Mouse (Mus musculus) thymus, postnatal 0 days (tissue): ENCODE data around the gene Plod3. TPM values are rescaled to one million over a fixed set of nuclear protein-coding genes. Genes with fewer than 3 reads are reported as not detected.
"Not testable (repeated sequence)": the region's sequence is repeated elsewhere in the genome, so short reads cannot be mapped to it uniquely, and the experiment has no call there.

ENCODE experiments used
- DNase-seq: peaks from one replicate; pipeline ENCODE4 v3.0.0-alpha.2; 2015; ENCODE audit warnings: low spot score
- polyA plus RNA-seq: library from polyadenylated mRNA; unstranded; fragments of >200 nt; fragmentation: Nextera tagmentation; extraction: Ambion mirVana; gene quantifications from 2 replicates; pipeline ENCODE4 v1.2.1, GENCODE M21; 2015

Plod3 gene
- polyA plus RNA-seq: 9.4 and 9.9 TPM in 2 replicates

DNA sequence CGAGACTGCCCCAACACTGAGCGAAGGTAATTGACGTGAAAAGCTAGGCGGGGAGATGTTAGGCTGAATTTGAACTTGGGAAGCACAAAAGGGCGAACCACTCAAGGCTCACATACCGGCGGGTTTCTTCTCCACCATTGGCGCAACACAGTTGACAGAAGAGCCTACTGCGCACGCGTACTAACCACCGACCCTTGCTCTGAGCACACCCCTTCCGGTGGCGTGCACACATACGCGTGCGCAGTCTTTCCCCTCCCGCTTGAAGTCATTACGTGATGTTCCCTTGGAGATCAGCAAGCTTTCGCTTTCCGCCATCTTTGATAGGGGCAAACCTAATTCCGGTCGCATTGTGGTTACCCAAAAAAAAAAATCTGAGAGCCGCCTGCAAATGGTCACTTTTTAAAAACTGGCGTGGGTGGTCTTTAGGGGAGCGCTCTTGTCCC, at the start of gene Plod3:
Gene Plod3 (plus strand): TSS at position 325 of the 443 bp plus-strand sequence.
- DNase-seq: peak; percentile 99

DNA sequence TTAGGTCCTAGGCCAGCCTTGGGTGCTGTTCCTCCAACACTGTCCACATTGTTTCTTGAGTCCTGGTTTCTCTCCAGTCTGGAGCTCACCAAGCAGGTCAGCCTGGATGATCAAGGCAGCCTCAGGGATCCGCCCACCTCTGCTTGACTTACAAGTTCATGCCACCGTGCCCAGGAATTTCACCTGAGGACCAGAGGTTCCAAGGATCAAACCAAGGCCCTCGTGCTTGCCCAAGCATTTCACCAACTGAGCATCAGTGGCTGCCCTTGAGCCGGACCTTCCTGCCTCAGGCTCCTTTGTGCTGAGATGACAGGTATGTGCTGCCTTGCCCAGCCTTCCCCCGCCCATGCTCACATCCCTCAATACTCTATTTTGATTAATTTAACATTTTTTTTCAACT, 49.2 kb upstream of the Plod3 start:
- DNase-seq: no peak

DNA sequence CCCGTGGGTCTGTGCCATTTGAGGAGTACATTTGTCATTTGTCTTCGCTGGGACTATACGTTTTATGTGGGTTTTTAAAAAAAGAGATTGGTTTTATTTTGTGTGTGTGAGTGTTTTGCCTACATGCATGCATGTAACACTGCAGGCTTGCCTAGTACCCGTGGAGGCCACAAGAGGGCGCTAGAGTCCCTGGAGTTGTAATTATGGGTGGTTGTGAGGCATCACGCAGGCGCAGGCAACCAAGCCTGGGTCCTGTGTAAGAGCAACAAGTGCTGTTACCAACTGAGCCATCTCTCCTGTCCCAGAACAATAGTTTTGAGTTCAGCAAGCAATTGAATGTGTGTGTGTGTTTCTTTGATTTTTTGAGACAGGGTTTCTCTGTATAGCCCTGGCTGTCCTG, 47.5 kb upstream of the Plod3 start:
- DNase-seq: peak; percentile 7

DNA sequence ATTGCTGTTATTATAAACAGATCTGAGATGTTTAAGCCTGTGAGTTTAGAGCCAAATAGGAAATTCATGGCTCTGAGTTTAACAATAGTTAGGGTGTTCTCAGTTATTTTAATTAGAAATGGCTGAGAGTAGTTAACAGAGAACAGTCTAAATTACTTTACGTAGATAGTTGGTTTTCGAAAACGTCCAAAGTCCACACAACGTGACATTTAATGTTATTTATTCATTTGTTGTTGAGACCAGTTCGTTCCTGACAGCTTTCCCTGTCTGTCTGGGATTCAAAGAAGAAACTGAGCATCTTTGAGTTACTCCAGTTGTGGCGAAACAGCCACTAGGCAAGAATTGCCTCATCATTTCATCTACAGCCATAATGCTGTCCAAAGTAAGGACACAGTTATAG, 46.8 kb upstream of the Plod3 start:
- DNase-seq: not testable (repeated sequence)

DNA sequence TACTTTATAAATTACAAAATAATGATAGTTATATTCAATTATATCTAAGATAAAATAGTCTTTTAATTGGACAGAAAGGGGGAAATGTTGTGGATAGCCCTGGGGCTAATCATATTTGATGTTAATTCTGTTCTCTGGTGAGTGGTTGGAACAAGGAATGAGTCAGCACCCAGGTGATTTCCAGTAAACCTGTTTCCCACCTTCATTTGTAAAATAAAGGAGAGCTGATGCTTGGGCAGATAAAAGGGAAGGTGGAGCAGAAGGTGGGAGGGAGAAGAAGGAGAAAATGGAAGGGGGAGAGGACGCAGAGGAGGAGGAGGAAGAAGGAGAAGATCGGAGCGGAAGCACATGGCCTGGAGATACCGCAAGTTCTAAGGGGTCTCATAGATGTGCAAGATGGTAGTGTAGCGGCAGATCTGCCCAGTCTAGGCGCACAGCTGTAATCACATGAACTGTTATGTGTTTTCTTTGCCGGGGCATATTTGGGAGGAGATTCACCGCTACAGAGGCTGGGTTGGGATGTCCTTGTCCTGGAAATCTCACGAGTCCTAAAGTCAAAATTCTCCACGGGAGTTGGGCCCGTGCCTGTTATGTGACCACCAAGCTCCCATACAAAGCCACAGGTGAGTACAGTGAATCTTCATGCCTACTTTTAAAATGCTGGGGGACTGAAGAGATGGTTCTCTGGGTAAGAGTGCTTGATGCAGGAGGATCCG, 45.8 kb upstream of the Plod3 start:
- no peak for DNase-seq

DNA sequence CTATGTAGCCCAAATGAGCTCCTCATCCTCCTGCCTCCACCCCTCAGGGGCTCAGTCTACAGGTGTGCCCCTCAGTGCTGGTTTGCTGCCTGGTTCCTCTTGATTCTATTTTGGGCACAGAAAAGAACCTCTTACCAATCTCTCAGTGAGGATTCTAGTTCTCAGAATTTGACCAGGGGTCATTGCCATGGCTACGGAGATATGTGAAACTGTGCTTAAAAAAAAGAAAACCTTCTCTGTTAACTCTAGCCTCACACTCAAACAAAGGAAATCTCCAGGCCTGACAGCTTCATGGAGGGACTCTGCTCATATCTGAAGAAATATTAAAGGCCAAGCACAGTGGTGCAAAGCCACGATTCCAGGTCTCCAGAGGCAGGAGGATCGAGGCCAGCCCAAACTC, 44.0 kb upstream of the Plod3 start:
- DNase-seq: no peak

DNA sequence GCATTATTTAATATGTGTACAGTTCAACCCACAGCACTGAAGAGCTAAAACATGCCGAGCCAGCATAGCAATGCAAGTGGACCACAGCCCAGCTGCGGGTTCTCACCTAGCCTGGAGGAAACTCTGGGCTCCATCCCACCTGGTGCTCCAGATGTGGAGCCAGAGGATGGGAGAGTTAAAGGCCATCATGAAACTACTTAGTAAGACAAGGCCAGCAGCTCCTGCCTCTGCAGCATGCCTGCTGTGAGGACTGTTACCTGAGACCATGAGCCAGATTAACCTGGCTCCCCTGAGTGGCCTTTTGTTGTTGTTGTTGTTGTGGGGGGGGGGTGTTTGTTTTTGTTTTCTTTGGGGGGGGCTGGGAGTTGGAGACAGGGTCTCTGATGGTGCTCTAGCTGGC, 43.4 kb upstream of the Plod3 start:
- no peak for DNase-seq

DNA sequence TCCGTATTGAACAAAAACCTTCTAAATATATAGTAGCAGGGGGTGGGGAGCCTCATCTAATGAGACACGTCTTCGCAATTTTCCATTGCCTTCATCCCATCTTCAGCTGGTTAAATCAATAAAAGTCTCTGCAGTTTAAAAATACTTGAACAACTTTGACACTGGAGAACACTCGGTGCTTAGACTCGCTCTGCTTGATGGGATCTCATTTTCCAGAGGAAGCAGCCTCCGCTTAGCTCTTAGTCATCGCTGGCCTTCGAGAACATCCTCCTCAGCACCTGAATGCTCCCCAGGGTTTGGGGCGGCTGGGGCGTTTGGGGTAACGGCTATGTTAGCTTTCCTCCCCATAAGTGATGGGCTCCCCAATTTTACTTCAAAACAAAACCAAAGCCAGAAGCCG, 41.7 kb upstream of the Plod3 start:
- no peak for DNase-seq

DNA sequence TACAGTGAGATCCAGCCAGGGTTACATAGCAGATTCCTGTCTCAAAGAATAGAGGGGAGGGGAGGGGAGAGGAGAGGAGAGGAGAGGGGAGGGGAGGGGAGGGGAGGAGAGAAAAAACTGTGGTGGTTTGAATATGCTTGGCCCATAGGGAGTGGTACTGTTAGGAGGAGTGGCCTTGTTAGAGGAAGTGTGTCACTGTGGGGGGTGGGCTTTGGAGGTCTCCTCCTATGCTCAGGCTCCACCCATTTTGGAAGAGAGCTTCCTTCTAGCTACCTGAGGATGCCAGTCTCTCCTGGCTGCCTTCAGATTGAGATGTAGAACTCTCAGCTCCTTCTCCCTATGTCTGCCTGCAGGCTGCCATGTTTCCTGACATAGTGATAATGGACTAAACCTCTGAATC, 38.9 kb upstream of the Plod3 start:
- no peak for DNase-seq

DNA sequence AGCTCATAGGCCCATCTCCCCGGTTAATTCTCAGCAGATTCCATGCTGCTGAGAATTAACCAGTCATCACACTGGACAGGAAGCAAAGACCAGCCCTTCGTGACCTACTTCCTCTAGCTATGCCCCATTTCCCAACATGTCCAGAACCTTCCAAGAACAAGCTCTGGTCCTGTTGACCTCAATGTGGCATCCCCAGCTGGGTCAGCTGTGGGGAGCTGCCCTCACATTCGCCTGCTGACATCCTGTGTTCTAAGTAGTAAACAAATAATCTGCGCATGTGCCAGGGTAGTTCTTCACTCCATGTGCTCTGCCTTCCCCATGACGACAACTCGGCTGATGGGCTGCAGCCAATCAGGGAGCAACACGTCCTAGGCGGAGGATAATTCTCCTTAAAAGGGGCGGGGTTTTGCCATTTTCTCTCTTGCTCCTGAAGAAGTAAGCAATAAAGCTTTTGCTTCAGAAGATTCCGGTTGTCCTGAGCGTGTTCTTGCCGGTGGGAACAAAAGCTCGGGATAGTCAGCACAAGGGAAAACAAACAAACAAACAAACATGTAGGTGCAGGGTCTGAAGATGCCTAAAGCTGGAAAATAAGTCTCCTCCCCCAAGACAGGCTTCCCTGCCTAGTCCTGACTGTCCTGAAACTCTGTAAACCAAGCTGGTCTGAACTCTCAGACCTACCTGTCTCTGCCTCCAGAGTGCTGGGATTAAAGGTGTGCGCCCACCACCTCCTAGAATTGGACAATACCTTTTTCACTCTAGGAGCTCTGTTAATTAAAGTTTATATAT, 37.1 kb upstream of the Plod3 start:
- DNase-seq: not testable (repeated sequence)

DNA sequence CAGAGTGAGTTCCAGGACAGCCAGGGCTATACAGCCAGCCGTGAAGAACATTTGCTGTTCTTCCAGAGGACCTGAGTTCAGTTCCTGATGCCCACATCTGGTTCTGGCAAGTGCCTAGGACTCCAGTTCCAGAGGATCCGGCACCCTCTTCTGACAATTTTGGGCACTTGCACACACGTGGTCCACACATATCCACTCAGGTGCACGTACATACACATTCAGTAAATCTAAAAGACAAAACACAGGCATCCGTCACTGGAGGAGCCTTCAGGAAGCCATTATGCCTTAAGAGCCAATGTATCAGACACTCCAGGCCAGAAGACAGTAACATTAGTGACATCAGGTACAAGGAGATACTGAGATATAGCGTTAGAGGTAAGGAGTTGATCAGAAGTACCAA, 36.3 kb upstream of the Plod3 start:
- no peak for DNase-seq

DNA sequence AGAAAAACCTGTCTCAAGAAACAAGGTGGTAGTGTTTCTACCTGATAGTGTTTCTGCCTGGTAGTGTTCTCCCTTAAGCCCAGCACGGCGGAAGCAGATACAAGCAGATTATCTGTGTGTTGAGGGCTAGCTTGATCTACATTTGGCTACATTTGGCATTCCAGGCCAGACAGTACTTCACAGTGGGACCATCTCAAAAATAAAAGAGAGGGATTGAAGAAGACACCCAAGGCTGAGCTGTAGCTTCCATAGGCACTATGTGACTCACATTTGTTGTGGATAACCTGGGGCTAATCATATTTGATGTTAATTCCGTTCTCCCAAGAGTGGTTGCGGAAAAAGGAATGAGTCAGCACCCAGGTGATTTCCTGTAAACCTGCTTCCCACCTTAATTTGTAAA, 34.7 kb upstream of the Plod3 start:
- no peak for DNase-seq

DNA sequence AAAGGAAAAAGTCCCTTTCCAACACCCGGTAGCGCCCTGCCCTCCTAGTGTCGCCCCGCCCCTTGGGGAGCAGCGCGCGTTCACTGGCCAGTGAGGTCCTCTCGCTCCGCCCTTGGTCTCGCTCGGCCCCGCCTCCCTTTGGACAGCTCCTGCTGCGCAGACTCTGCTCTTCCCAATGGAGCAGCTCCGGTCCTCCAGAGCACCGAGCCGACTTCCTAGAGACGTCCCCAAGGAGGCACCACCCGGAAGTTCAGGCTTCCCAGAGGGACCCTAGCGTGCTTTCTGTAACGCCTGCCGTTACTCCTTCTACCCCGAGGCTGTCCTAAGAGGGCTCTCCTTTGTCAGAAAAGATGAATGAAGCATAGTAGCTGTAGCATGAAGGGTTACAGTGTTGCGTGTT, 33.8 kb upstream of the Plod3 start, which contains the start of gene Fis1:
Gene Fis1 (plus strand): TSS at position 261 of the 400 bp plus-strand sequence.
- peak; percentile 78 for DNase-seq

DNA sequence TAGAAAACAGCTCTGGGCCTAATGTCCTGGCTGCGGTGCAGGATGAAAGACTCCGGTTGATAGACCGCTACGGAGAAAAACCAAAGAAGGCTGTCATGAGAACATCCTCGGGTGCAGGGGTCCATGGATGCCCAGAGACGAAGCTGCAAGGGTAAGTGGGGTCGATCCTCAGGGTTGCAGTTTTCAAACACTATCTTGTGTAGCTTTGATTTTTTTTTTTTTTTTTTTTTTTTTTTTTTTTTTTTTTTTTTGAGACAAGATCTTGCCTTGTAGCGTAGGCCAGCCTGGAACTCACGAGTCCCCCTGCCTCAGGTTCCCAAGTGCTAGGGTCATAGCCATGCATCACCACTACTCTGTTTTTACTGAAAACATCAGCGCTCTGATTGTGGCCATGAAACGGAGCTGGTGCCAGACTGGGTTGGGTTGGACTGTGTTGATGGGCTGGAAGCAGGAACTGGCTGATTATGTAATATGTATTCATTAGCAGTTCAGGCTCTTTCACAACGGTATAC, 33.3 kb upstream of the Plod3 start:
- DNase-seq: no peak

DNA sequence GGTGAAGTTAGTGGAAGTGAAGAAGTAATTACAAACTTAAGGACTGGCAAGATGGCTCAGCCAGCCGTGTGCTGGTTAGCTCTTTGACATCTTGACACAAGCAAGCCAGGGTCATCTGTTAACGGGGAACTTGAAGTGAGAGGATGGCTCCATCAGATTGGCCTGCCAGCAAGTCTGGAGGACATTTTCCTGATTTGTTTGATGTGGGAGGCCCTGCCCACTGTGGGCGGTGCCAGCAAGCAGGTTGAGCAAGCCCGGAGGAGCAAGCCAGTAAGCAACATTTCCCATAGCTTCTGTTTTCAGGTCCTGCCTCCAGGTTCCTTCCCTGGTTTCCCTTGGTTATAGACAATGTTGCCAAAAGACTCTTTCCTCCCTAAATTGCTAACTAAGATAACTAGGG, 31.2 kb upstream of the Plod3 start:
- no peak for DNase-seq

DNA sequence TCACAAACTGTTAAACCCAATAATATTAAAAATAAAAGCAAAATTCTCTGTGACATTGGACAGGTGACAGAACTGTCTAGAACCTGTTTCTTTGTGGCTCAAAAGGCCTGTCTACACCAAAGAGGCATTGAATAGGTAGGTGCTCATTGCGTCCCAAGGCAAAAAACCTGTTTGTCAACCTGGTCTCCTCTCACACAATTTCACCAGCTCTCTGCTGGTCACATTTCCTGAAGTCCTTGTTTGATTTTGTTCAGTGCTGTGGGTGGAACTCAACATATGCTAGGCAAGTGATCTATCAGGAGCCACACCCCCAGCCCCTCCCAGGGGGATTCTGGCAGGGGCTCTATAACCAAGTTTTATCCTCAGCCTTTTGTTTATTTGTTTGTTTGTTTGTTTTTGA, 29.6 kb upstream of the Plod3 start:
- DNase-seq: no peak

DNA sequence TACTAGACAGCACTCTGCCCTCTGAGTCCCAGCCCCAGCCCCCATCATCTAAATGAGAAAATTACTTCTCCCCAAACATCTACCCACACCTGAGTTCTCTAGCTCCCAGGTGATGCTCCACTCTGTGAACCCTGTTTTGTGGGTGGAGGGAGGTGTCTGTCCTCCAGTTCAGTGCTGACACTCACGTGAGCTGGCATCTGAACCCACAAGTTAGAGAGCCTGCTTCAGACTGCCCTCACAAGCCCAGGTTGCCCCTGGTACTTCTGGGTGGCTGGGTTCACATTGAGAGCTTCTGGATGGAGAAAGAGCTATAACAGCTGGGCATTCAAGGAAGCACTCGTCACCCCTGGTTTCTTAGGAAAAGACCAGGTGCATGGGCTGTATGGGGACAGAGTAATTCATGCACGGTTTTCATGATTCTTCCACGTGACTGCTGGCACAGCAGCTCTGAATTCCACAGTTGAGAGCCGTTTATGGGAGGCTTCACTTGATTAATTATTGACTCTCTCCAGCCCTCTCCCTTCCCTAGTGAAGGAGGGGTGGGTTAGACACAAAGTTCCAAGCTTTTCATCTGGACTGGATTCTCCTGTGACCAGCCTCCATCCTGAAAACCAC, 27.7 kb upstream of the Plod3 start:
- no peak for DNase-seq

DNA sequence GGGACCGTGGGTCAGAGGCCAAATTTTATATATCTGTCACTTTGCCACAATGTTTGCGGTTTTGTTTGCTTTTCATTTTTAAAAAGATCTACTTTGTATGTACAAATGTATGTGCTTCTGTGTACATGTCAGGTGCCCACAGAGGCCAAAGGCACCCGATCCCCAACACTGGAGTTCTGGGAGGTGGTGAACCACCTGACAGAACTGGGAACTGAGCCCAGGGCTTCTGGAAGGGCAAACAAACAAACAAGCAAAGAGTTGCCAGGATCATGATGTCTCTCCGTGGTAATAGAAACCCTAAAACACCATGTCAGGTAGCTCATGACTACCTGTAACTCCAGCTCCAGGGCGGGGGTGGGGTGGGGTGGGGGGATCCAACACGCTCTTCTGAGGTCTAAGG, 26.8 kb upstream of the Plod3 start:
- DNase-seq: no peak

DNA sequence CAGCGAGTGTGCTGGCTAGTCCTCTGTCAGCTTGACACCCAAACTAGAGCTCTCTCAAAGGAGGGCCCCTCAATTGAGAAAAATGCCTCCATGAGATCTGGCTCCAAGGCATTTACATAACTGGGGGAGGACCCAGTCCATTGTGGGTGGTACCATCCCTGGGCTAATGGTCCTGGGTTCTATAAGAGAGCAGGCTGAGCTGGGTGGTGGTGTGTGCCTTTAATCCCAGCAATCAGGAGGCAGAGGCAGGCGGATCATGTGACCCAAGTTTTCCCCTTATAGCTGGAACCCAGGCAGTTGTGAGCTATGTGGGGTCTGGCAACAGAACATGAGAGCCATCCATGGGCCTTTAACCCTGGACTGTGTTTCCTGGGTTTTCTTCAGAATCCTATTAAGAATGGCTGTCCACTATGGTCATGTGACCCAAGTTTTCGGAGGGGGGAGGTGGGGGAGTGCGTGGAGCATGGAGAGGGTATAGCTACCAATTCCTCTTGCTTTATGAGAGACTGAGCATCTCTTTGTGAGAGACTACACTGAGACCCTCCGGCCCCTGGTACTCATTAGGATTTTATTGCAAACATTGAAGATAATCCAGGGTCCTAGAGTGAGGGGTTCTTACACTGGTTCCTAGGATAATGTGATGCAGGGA, 25.4 kb upstream of the Plod3 start:
- no peak for DNase-seq

DNA sequence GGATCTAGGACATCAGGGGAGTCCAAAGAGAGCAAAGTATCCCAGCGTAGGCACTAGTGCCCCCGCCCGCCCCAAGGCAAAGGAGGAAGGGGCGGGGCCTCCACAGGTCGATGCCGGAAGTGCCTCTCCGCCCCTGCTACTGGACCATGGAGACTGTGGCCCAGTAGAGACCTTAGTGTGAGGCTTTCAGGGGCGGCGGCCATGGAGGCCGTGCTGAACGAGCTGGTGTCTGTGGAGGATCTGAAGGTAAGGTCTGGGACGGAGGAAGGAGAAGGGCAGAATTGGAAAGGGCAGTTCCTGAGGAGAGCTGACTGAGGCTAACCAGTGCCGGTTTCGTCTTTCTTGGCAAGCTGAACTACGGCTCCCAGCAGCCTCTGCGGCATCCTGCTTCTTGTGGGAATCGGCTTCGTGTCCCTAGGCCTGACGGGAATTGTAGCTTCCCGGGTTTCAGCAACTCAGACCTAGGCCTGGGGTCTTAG, 24.8 kb upstream of the Plod3 start:
- DNase-seq: peak; percentile 89

DNA sequence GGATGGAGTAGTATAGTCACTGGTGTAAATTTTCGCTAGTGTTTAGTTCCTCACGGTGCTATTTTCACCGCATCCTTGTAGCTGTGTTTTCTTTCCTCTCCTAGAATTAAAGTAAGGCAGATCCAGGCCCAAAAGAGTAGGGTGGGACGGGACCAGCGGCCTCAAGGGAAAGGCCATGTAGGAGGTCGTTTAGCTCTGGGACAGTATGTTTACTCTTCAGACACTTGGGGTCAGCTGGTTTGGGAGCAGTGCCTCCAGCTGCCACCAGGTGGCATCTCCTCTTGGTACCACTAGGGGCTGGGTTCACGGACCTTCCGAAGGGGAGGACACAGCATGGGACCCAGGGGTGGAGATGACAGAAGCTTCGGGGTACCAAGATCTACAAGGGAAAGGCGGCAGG, 24.3 kb upstream of the Plod3 start:
- peak; percentile 74 for DNase-seq
